Mouse (Mus musculus) liver, embryonic 13.5 days (tissue): ENCODE measurements around the gene Hspb7. TPM values are rescaled to one million over a fixed set of nuclear protein-coding genes. Genes with fewer than 3 reads are reported as not detected.

ENCODE experiments used
- ATAC-seq: fragments of 200-750 bp; cut with Nextera tagmentation; 2 replicates; pipeline ENCODE4 v1.8.0; 2017; ENCODE audit warnings: low read depth, mild to moderate bottlenecking, moderate number of reproducible peaks, moderate library complexity
- DNase-seq: peaks from one replicate; pipeline ENCODE4 v3.0.0; 2022
- H3K27ac ChIP-seq: fragments of 300-500 bp; sonication (generic); 2 replicates; pipeline ENCODE4 v1.5.1; 2015; ENCODE audit warnings: moderate library complexity, mild to moderate bottlenecking, inconsistent platforms
- H3K27me3 ChIP-seq: fragments of 300-500 bp; sonication (generic); 2 replicates; pipeline ENCODE4 v1.6.1; 2015; ENCODE audit warnings: mild to moderate bottlenecking, inconsistent platforms
- H3K36me3 ChIP-seq: fragments of 300-500 bp; sonication (generic); 2 replicates; pipeline ENCODE4 v1.6.1; 2015; ENCODE audit warnings: mild to moderate bottlenecking, inconsistent platforms
- H3K4me1 ChIP-seq: fragments of 300-500 bp; sonication (generic); replicated peaks from 2 replicates; pipeline ENCODE4 v1.6.1; 2015; ENCODE audit warnings: inconsistent platforms
- H3K4me2 ChIP-seq: fragments of 300-500 bp; sonication (generic); 2 replicates; pipeline ENCODE4 v1.6.1; 2015; ENCODE audit warnings: inconsistent platforms, mild to moderate bottlenecking, moderate library complexity
- H3K4me3 ChIP-seq: fragments of 300-500 bp; sonication (generic); replicated peaks from 2 replicates; pipeline ENCODE4 v1.5.1; 2015; ENCODE audit warnings: mild to moderate bottlenecking, inconsistent platforms
- H3K9ac ChIP-seq: fragments of 300-500 bp; sonication (generic); 2 replicates; pipeline ENCODE4 v1.6.1; 2015; ENCODE audit warnings: mild to moderate bottlenecking, inconsistent platforms
- H3K9me3 ChIP-seq: fragments of 300-500 bp; sonication (generic); replicated peaks from 2 replicates; pipeline ENCODE4 v1.6.1; 2016; ENCODE audit warnings: inconsistent platforms
- WGBS: fragments of 180-500 bp; shearing (Covaris S2); methylation state at CpG from one replicate; pipeline ENCODE4 v1.1.7; 2015; ENCODE audit not compliant: insufficient replicate concordance; 5-methylcytosine and 5-hydroxymethylcytosine counted together
- polyA plus RNA-seq: library from polyadenylated mRNA; unstranded; fragments of >200 nt; fragmentation: Nextera tagmentation; extraction: Ambion mirVana; gene quantifications from 2 replicates; pipeline ENCODE4 v1.2.1, GENCODE M21; 2015

Gene Hspb7
- polyA plus RNA-seq, 1 experiment from 2014 or later: 0.03 TPM

DNA sequence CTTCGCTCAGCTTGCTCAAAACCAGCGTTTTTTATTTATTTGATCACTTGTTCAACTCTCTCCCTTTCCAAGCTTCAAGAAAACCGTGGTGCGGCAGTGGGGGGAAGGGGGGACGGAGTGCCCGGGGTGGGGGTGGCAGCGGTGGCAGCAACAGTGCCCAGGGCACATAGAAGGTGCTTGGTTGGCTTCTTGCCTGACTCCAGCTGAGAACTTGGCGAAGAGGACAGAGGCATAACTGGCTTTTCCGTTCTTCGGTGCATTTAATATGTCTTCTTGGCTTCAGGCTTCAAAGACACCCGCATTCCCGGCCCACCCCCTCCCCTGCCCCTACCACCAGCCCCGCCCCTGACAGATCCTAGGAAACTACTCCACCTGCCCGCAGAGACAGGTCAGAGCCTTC, 12.1 kb downstream of the Hspb7 start:
- 65% methylated on average over 14 of the region's 14 CpGs for WGBS

DNA sequence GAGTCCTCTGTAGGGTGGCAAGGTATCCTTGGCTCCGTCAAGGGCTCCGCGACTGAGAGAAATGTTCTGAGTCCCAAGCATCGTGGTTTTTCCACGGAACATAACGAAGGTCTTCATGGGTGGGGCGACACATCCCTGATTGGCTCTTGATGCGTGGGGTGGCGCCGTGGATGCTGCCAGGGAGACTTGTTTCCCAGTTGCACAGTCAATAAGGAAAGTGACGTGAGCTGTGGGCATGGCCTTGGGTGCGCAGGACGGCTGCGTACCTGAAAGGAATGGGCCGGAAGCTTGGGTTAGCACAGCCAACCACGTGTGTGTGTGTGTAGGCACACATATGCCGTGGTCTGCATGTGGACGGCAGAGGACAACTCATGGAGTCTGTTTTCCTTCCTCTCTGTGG, 12.6 kb downstream of the Hspb7 start:
- peaks cover 9% of the 10 kb centered on the region for H3K27me3 ChIP-seq
- 74% methylated on average over 18 of the region's 18 CpGs for WGBS
- H3K36me3 ChIP-seq: no peaks in the 10 kb centered on the region
- no peak overlapping the region for H3K4me3 ChIP-seq
- no peak overlapping the region for H3K27ac ChIP-seq
- H3K4me2 ChIP-seq: no peak overlapping the region
- no peak for ATAC-seq
- no peaks in the 10 kb centered on the region for H3K9me3 ChIP-seq
- H3K9ac ChIP-seq: no peak overlapping the region
- no peaks in the 10 kb centered on the region for H3K4me1 ChIP-seq
- DNase-seq: no peak

More for the DNA sequence above, 12.1 kb downstream of the Hspb7 start:
- no peaks in the 10 kb centered on the region for H3K9me3 ChIP-seq
- no peak overlapping the region for H3K27ac ChIP-seq
- H3K4me1 ChIP-seq: no peaks in the 10 kb centered on the region
- no peak for DNase-seq
- no peak for ATAC-seq
- H3K4me2 ChIP-seq: no peak overlapping the region
- no peak overlapping the region for H3K4me3 ChIP-seq
- no peaks in the 10 kb centered on the region for H3K36me3 ChIP-seq
- H3K9ac ChIP-seq: no peak overlapping the region
- peaks cover 14% of the 10 kb centered on the region for H3K27me3 ChIP-seq

DNA sequence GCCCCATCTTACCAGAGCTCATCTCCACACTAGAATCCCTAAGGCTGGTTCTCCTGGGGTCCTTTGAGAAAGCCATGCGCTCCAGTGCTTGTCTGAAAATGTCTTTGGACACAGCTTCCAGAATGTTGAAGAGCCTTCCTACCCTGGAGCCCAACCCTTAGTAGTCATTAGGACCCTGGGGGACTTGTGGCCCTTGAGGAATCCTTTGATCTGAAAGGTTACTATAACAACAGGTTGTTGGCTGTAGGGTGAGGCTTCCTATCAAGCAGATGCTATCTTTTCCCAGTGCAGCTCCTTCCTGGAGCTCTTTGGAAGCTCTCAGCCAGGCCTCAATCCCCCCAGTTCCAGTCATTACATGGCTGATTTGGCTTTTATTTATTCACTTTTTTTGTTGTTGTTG, 15.4 kb downstream of the Hspb7 start, which contains the start of gene Srarp:
Gene Srarp, minus strand, starts transcription at position 132 of the 400 bp plus-strand sequence.
- Histone ChIP-seq H3K9me3 (no peaks in the 10 kb centered on the region), H3K27me3 (no peaks in the 10 kb centered on the region), H3K4me3 (no peak within 1 kb of the TSS), H3K4me1 (no peaks in the 10 kb centered on the region), H3K36me3 (no peaks in the 10 kb centered on the region), H3K9ac (no peak within 1 kb of the TSS), H3K27ac (no peak within 1 kb of the TSS), H3K4me2 (no peak within 1 kb of the TSS)
- WGBS: 63% methylated on average over 1 of the region's 1 CpGs
- DNase-seq (no peak), ATAC-seq (no peak)

DNA sequence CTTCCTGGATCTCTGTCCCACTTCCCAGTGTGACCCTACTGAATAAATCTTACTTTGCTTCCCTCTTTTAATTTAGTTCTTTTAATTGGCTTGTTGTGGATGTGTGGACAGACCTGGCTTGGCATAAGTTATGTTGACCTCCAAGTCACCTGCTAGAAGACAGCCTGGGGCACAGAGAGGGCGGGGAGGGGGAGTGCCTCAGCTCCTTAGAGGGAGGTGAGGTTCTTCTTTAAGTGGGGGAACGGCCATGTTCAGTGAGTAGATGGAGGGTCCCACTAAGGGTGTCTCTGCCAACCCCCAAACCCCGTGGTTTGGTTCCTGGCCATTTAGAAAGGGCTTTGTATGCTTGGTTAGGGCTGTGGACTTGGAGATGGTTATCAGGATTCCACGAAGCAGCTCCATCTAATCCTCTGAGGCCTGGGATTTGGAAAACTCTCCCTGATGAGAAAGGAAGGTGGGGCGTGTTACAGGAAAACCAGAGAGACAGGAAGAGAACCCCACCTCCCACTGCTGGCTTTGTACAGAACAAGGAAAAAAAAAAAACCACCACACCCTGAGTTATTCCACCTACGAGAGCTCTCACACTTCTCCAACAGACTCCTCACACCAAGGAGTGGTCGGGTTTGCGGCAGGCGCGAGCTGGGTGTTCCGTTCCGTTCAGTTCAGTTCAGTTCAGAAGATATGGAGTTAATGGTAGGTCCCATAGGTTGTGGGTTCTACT, 18.7 kb downstream of the Hspb7 start:
- no peak overlapping the region for H3K4me3 ChIP-seq
- 65% methylated on average over 12 of the region's 12 CpGs for WGBS
- no peaks in the 10 kb centered on the region for H3K9me3 ChIP-seq
- H3K4me1 ChIP-seq: peaks cover 10% of the 10 kb centered on the region
- no peak for DNase-seq
- H3K27me3 ChIP-seq: no peaks in the 10 kb centered on the region
- H3K4me2 ChIP-seq: no peak overlapping the region
- no peak overlapping the region for H3K9ac ChIP-seq
- no peak overlapping the region for H3K27ac ChIP-seq
- no peak for ATAC-seq
- H3K36me3 ChIP-seq: no peaks in the 10 kb centered on the region

DNA sequence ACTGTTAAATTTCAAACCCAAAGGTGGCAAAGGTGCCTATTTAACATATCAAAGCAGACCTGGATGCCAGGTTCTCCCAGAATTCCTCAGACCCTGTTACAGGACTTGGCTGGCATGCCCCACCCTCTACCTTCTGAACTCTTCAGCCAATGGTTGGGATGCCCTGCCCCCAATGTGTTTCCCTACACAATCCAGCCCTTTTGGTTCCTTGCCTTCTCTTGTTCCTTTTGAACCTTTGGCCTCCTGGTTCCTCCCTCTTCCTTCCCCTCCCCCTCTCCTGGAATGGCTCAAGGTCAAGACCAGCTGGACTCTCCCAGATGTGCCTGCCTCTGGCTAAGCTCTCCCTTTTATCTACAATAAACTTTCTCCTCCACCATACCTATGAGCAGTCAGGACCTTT, 20.3 kb downstream of the Hspb7 start:
- no peak for DNase-seq
- H3K9ac ChIP-seq: no peak overlapping the region
- no peak overlapping the region for H3K4me2 ChIP-seq
- no peaks in the 10 kb centered on the region for H3K36me3 ChIP-seq
- no peaks in the 10 kb centered on the region for H3K27me3 ChIP-seq
- H3K27ac ChIP-seq: no peak overlapping the region
- ATAC-seq: no peak
- H3K4me1 ChIP-seq: peaks cover 20% of the 10 kb centered on the region
- no peak overlapping the region for H3K4me3 ChIP-seq
- no peaks in the 10 kb centered on the region for H3K9me3 ChIP-seq

DNA sequence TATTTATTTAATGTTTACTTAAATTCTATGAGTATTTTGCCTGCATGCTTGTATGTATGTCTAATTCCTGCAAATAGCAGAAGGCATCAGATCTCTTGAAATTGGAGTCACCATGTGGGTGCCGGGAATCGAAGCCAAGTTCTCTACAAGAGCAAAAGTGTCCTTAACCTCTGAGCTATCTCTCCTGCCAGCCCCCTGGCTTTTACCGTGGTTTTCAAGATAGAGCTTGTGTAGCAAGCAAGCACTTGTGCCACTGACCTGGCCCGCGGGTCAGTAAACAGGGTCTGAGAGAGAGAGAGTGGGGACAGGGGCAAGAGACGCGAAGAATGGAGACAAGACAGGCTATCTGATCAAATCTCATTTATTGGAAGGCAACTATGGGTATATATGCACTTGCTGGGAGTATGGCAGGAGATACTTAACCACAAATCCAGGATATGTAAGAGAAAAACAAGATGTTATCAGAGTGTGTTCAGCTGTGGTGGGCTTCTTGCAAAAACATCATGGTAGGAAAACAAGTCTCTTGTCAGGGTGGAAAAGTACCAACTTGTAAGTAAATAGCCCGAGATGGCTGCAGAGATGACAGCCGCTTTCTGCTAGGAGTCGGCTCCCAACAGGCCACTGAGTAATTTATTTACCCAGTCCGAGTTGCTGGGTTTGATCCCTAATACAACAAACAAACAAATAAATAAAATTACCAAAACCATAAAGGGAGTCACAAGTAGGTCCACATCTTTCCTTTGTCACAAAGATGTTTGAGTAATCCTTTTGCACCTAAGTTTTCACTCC, 23.3 kb downstream of the Hspb7 start:
- H3K4me2 ChIP-seq: peak overlapping the region; percentile 92
- H3K9ac ChIP-seq: peak overlapping the region; percentile 91
- peak overlapping the region; percentile 99 for H3K4me3 ChIP-seq
- peaks cover 31% of the 10 kb centered on the region for H3K4me1 ChIP-seq
- DNase-seq (no peak), ATAC-seq (no peak; the same call in none of the 2 replicates)
- 24% methylated on average over 11 of the region's 11 CpGs for WGBS
- H3K36me3 ChIP-seq: peaks cover 23% of the 10 kb centered on the region
- no peak overlapping the region; the same call in 1 of the 2 replicates for H3K27ac ChIP-seq
- H3K9me3 ChIP-seq: no peaks in the 10 kb centered on the region
- H3K27me3 ChIP-seq: no peaks in the 10 kb centered on the region

DNA sequence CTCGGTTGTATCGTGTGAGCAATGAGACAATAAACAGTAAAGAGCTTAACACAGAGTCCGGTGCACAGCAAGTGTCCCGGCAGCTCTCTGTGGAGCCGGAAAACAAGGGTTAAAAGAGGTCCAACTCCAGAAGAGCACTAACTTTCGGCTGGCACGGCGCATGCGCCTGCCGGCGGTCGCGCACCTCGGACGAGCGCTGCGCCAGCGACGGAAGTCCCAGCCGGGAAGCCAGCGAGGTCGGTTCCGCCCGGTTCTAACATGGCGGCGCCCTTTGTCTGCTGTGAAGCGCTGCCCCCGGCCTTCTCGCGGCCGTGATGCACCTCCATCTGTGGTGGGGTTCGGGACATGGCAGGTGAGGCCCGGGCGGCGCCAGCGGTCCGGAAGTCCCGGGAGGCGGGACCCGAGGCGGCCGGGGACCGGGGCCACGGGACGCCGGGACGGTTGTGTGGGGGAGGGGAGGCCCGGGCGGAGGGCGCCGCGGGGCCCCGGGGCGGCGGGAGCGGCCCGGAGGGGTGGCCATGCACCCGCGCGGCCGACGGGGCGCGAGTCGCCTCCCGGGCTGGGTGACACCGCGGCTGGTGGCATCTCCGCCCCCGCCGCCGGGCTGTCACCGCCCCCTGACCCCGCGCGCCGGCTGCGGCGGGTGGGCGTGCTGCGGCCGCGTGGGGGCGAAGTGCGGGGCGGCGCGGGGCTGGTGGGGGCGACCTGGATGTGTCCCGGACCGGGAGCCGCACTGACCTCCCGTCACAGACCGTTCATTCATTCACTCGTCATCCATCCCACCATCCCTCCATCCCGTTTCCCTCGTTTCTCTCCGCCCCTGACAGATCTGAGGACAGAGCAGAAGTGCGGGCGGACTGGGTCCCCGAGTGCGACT, 24.1 kb downstream of the Hspb7 start, which contains the start of gene Zbtb17:
Gene Zbtb17, plus strand, starts transcription at position 204 of the 877 bp plus-strand sequence.
- no peaks in the 10 kb centered on the region for H3K27me3 ChIP-seq
- peak within 1 kb of the TSS; percentile 99 for H3K4me3 ChIP-seq
- H3K4me2 ChIP-seq: peak within 1 kb of the TSS; percentile 92
- ATAC-seq (peak; percentile 89), DNase-seq (peak; percentile 85)
- peaks cover 31% of the 10 kb centered on the region for H3K4me1 ChIP-seq
- WGBS: under 1% methylated on average over 81 of the region's 102 CpGs
- peak within 1 kb of the TSS; percentile 91 for H3K9ac ChIP-seq
- H3K36me3 ChIP-seq: peaks cover 32% of the 10 kb centered on the region
- no peaks in the 10 kb centered on the region for H3K9me3 ChIP-seq
- H3K27ac ChIP-seq: peak within 1 kb of the TSS; percentile 64

DNA sequence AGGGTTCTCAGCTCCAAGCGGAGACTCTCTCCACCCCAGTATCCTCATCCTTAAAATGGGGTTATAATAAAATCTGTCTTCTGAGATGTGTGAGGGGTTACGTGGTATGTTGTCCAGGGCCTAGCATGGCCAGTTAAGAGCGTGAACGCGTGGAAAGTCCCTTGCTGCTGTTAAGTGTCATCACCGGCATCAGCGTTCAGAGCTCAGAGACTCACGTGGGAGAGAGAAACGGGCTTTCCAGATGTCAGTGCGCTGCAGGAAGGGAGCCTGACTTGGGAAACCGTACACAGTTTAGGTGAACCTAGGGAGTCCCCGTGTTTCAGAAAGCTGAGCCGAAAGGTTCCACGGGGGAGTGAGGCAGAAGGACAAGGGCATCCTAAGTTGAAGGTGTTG, 24.7 kb downstream of the Hspb7 start:
- ATAC-seq (no peak), DNase-seq (no peak)
- peak overlapping the region; percentile 91 for H3K9ac ChIP-seq
- H3K9me3 ChIP-seq: no peaks in the 10 kb centered on the region
- H3K27me3 ChIP-seq: no peaks in the 10 kb centered on the region
- peak overlapping the region; percentile 92 for H3K4me2 ChIP-seq
- peaks cover 35% of the 10 kb centered on the region for H3K36me3 ChIP-seq
- H3K4me1 ChIP-seq: peaks cover 31% of the 10 kb centered on the region
- WGBS: 18% methylated on average over 14 of the region's 14 CpGs
- peak overlapping the region; percentile 99 for H3K4me3 ChIP-seq
- peak overlapping the region; percentile 64; the same call in 1 of the 2 replicates for H3K27ac ChIP-seq

DNA sequence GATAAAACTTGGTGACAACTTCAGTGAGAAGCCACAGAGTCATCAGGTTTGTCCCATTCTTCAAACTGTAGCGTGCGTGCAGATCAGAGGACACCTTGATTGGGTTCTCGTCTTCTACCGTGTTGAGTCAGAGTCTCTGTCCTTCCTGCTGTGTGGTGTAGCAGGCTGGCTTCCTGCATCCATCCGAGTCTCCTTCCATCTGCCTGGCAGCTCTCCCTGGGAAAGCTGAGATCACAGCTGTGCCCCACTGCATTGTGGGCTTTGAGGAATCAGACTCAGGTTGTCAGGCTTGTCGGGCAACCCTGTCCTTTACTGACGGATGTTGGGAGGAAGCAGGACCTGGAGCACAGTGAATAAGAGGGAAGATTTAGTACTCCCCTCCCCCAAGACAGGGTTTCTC, 25.6 kb downstream of the Hspb7 start:
- Histone ChIP-seq H3K4me3 (no peak overlapping the region), H3K9ac (no peak overlapping the region), H3K4me1 (peaks cover 31% of the 10 kb centered on the region), H3K4me2 (peak overlapping the region; percentile 92; the same call in 1 of the 2 replicates), H3K27ac (no peak overlapping the region), H3K36me3 (peaks cover 36% of the 10 kb centered on the region), H3K9me3 (no peaks in the 10 kb centered on the region), H3K27me3 (no peaks in the 10 kb centered on the region)
- no peak for DNase-seq
- no peak for ATAC-seq
- WGBS: 72% methylated on average over 7 of the region's 7 CpGs

DNA sequence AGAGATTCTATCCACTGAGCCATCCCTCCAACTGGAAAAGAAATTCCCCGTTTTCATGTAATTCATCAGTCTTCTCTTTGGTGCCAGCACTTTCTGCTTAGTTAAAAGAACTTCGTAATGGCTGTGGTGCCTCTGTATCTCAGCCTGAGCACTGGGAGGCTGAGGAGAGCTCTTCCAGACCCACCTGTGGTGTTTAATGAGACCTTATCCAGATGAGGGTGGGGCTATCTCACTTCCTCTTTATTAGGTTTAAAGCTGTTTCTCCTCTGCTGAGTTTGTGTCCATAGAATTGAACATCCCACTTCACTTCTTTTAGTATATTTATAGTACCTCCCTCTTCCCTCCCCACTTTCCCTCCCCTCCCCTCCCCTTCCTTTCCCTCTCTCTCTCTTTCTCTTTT, 30.7 kb downstream of the Hspb7 start:
- Histone ChIP-seq H3K36me3 (peaks cover 57% of the 10 kb centered on the region), H3K4me3 (no peak overlapping the region), H3K4me2 (no peak overlapping the region), H3K4me1 (peaks cover 20% of the 10 kb centered on the region), H3K9ac (no peak overlapping the region), H3K27ac (no peak overlapping the region), H3K9me3 (no peaks in the 10 kb centered on the region), H3K27me3 (no peaks in the 10 kb centered on the region)
- 52% methylated on average over 2 of the region's 2 CpGs for WGBS
- ATAC-seq (no peak), DNase-seq (no peak)

DNA sequence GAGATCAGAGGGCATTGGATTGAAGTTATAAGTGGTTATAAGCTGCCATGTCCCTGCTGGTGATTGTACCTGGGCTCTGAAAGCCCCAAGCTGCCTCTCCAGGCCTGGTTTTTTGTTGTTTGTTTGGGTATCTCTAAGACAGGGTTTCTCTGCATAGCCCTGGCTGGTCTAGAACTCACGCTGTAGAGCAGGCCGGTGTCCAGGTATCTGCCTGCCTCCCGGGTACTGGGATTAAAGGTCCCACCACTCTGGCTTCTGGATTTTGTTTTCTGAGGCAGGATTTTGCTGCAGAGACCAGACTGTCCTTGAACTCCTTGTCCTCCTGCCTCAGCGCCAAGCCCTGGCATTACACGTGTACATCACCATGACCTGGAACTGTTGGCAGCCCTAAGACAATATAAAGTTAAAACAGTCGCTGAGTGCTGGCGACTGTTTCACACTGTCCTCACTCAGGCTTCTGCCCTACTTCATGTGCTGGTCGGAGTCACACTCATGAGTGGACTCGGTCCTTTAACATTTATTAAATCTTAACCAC, 31.4 kb downstream of the Hspb7 start:
- H3K4me2 ChIP-seq: no peak overlapping the region
- no peak overlapping the region for H3K9ac ChIP-seq
- no peak overlapping the region for H3K4me3 ChIP-seq
- no peak overlapping the region for H3K27ac ChIP-seq
- H3K9me3 ChIP-seq: no peaks in the 10 kb centered on the region
- no peaks in the 10 kb centered on the region for H3K27me3 ChIP-seq
- WGBS: 81% methylated on average over 9 of the region's 9 CpGs
- peaks cover 16% of the 10 kb centered on the region for H3K4me1 ChIP-seq
- DNase-seq: no peak
- H3K36me3 ChIP-seq: peaks cover 54% of the 10 kb centered on the region
- ATAC-seq: no peak
